Comparison of ENCODE assay signal across 10 mouse cellular contexts in the genomic region with DNA sequence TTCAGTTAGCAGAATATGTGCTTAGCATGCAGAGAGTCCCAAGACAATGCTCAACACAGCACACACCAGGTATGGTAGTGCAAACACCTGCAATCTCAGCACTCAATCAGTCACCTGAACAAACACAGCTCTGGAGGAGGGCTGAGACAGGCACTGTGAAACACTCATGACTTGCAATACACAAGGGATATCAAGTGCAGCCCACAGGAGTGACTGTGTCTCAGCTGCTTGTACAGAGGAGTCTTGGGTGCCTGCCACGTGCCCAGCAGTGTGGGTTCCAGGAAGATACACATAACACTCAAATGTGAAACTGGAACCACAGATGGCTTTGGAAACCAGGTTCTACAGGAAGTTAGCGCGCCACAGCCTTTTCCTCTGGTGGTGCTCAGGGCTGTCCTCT. TPM values are rescaled to one million over a fixed set of nuclear protein-coding genes. Genes with fewer than 3 reads are reported as not detected.
DNase-seq lines count a peak whose midpoint lies in the region; ATAC-seq lines count a peak whose summit lies in the region.
"Had no signal": no experiment of that assay in that cellular context is flagged by ENCODE, and none has a peak within 500 bp of the region (broad histone marks: within the 10 kb centered on the region; RNA-seq: fewer than 3 reads in every experiment).

No protein-coding gene starts in this region.

- no peaks in the 10 kb centered on the region for H3K4me1 ChIP-seq in heart, embryonic 11.5 days (ENCODE audit: control insufficient read depth, insufficient read depth, low read length)
- H3K4me1 ChIP-seq: intestine, embryonic 15.5 days had no signal

- H3K27me3 ChIP-seq in heart, embryonic 11.5 days (ENCODE audit: control insufficient read depth, insufficient read depth, low read length) = no peaks in the 10 kb centered on the region
- H3K27me3 ChIP-seq: intestine, embryonic 15.5 days had no signal

- H3K4me3 ChIP-seq in heart, embryonic 11.5 days (ENCODE audit: low read depth, low read length) = no peak overlapping the region
- H3K4me3 ChIP-seq: intestine, embryonic 15.5 days had no signal

- no peak for ATAC-seq in heart, embryonic 11.5 days (replicated peaks; ENCODE audit: insufficient number of reproducible peaks, low FRiP score, low TSS enrichment)
- ATAC-seq: intestine, embryonic 15.5 days had no signal

- peaks cover 19% of the 10 kb centered on the region for H3K36me3 ChIP-seq in heart, embryonic 11.5 days (ENCODE audit: control insufficient read depth, insufficient read depth, low read length)

- H3K27ac ChIP-seq in heart, embryonic 11.5 days (ENCODE audit: low read depth, low read length) = no peak overlapping the region
- H3K27ac ChIP-seq: intestine, embryonic 15.5 days had no signal

- DNase-seq in urinary bladder, postnatal 14 days (ENCODE audit: low spot score) = peak; percentile 6
- no peak for DNase-seq in urinary bladder, postnatal 36 days (ENCODE audit: low spot score in 2 of 2)
- peak; percentile 24 to 48 for DNase-seq in left cerebral cortex, postnatal 14 days (ENCODE audit: low spot score in 2 of 2)
- peak; percentile 70 for DNase-seq in naive thymus-derived CD4-positive, alpha-beta T cell, adult 2 months (ENCODE audit: low read depth)
- peak; percentile 20 for DNase-seq in yolk sac, embryonic 10.5 days (ENCODE audit: low spot score)
- DNase-seq in retina, postnatal 1 day = no peak
- no peak for DNase-seq in ovary, adult 18-20 months (ENCODE audit: low spot score)
- DNase-seq: cerebellum, adult 8-10 months had no signal

- H3K9me3 ChIP-seq in heart, embryonic 11.5 days (replicated peaks; ENCODE audit: control insufficient read depth, low read length) = no peaks in the 10 kb centered on the region
- H3K9me3 ChIP-seq: intestine, embryonic 15.5 days had no signal

- no peak overlapping the region for H3K9ac ChIP-seq in heart, embryonic 11.5 days (ENCODE audit: low read depth, low read length)
- H3K9ac ChIP-seq: intestine, embryonic 15.5 days had no signal

- no peak overlapping the region for H3K4me2 ChIP-seq in heart, embryonic 11.5 days
- H3K4me2 ChIP-seq: intestine, embryonic 15.5 days had no signal

- intact Hi-C loops in left cerebral cortex, postnatal 14 days (cut with DNase I) = no loop called here

- 97% methylated on average over 3 of the region's 3 CpGs for WGBS in heart, embryonic 11.5 days (ENCODE audit: insufficient replicate concordance)

RNA-seq across cellular contexts. Expression of gene Tapt1, which starts 44.8 kb away (rescaled TPM):
- total RNA-seq in left cerebral cortex, postnatal 14 days (2021) = 10 to 100 TPM; 44.1 to 45.0 TPM
- polyA plus RNA-seq in heart, embryonic 11.5 days (2014; fragmentation: Nextera tagmentation; extraction: Ambion mirVana) = 23.8 and 26.9 TPM in 2 replicates

Comparison
In these comparisons a context has a peak if more than half of its experiments do, and no peak if none do; other contexts are left out.
1. DNase-seq: peak in urinary bladder, postnatal 14 days (single experiment), left cerebral cortex, postnatal 14 days (2 of 2), naive thymus-derived CD4-positive, alpha-beta T cell, adult 2 months (single experiment) and yolk sac, embryonic 10.5 days (single experiment); none in urinary bladder, postnatal 36 days (0 of 2), retina, postnatal 1 day (single experiment) and ovary, adult 18-20 months (single experiment).